Mouse (Mus musculus) c-Kit-positive CD71-negative TER-119-negative erythroid progenitor cells, embryonic 14.5 days (primary cell): ENCODE data around the gene Zbtb14.

Experiments
- DNase-seq: peaks from one replicate; pipeline ENCODE4 v3.0.0-alpha.2; 2013; ENCODE audit warnings: low read depth

The Zbtb14 gene

GRCm38 (mm10) chr17:69382511-69383100 lies at the start of gene Zbtb14:
Zbtb14 (plus strand) TSS chr17:69383050.
- DNase-seq, result peak; percentile 88

GRCm38 (mm10) chr17:69346056-69346455 lies 36.8 kb upstream of the Zbtb14 start:
- no peak for DNase-seq

GRCm38 (mm10) chr17:69349014-69349531 lies 33.8 kb upstream of the Zbtb14 start:
- peak; percentile 31 for DNase-seq

- DNase-seq, result peak; percentile 56
These were observed 17.8 kb upstream of the Zbtb14 start for GRCm38 (mm10) chr17:69365049-69365448.

GRCm38 (mm10) chr17:69380838-69381237 lies 2.0 kb upstream of the Zbtb14 start:
- no peak for DNase-seq

- peak; percentile 38 for DNase-seq
These were observed 521 bp downstream of the Zbtb14 start for GRCm38 (mm10) chr17:69383201-69383940.

- peak; percentile 17 for DNase-seq
These were observed 1.3 kb downstream of the Zbtb14 start for GRCm38 (mm10) chr17:69383941-69384665.

GRCm38 (mm10) chr17:69396147-69397033 lies 13.5 kb downstream of the Zbtb14 start:
- no peak for DNase-seq

GRCm38 (mm10) chr17:69397163-69397562 lies 14.3 kb downstream of the Zbtb14 start:
- no peak for DNase-seq

GRCm38 (mm10) chr17:69398092-69398491 lies 15.2 kb downstream of the Zbtb14 start:
- no peak for DNase-seq

- DNase-seq, result no peak
These were observed 18.3 kb downstream of the Zbtb14 start for GRCm38 (mm10) chr17:69401146-69401545.

GRCm38 (mm10) chr17:69416163-69416562 lies 33.3 kb downstream of the Zbtb14 start:
- no peak for DNase-seq

GRCm38 (mm10) chr17:69416920-69417661 lies 34.2 kb downstream of the Zbtb14 start:
- peak; percentile 82 for DNase-seq

GRCm38 (mm10) chr17:69417724-69418373 lies 35.0 kb downstream of the Zbtb14 start:
- DNase-seq, result no peak

- no peak for DNase-seq
These were observed 38.7 kb downstream of the Zbtb14 start for GRCm38 (mm10) chr17:69421592-69421991.

- DNase-seq, result no peak
These were observed 55.0 kb downstream of the Zbtb14 start for GRCm38 (mm10) chr17:69437836-69438235.

GRCm38 (mm10) chr17:69438486-69438885 lies 55.6 kb downstream of the Zbtb14 start:
- DNase-seq, result no peak

- peak; percentile 39 for DNase-seq
These were observed 56.2 kb downstream of the Zbtb14 start, which contains the start of gene Akain1 for GRCm38 (mm10) chr17:69438990-69439491. Akain1 (plus strand) TSS chr17:69439326.

- DNase-seq, result no peak
These were observed 57.0 kb downstream of the Zbtb14 start for GRCm38 (mm10) chr17:69439571-69440480.
